Mouse (Mus musculus): Measurements from ENCODE around the gene Rpl22l1. TPM values are rescaled to one million over a fixed set of nuclear protein-coding genes. Genes with fewer than 3 reads are reported as not detected.

Rpl22l1 gene
- total and polyA plus RNA-seq, 3 experiments: 370 to 1,765 (median 509) TPM

DNA sequence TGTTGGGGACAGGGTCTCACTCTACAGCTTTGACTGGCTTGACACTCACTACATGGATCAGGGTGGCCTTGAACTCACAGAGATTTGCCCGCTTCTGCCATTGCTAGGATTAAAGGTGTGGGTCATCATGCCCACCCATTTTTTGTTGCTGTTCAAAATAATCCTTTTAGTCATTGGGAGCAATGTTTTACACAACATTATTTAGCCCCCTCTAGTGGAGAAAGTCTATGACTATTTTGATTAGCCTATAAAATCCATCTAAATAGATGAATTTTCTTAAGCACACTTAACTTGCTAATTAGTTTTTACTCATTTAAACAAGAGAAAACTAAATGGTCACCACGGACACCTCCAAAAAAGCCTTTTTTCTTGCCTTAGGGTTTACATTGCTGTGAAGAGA is 22.4 kb downstream of the Rpl22l1 start:
- H3K9me3 ChIP-seq (replicated peaks; ENCODE audit: low read length): no peaks in the 10 kb centered on the region
- H3K4me1 ChIP-seq (ENCODE audit: control insufficient read depth in 1 of 2, insufficient read depth in 2 of 2): no peaks in the 10 kb centered on the region
- no peak overlapping the region for H3K27ac ChIP-seq (ENCODE audit: insufficient read depth, low read depth)
- H3K4me3 ChIP-seq (replicated peaks in 1 of 3; ENCODE audit: low read depth in 2 of 3, low read length in 2 of 3, poor library complexity in 1 of 3): no peak overlapping the region
- H3K4me2 ChIP-seq (ENCODE audit: insufficient read depth, low read depth, poor library complexity, severe bottlenecking): no peak overlapping the region
- dilution Hi-C loops (cut with MboI; ENCODE audit: extremely low pct_ligation_motif_present, extremely low pct_unique_long_range_greater_than_20kb, low sequenced_read_pairs): no loop called here
- no peak for DNase-seq (ENCODE audit: extremely low read depth)
- no peaks in the 10 kb centered on the region for H3K79me2 ChIP-seq (replicated peaks; ENCODE audit: control insufficient read depth, extremely low read depth, insufficient read depth, poor library complexity, severe bottlenecking)
- no peak overlapping the region for H3K9ac ChIP-seq (ENCODE audit: insufficient read depth, low read depth)
- in situ Hi-C loops (cut with MboI; ENCODE audit: low pct_ligation_motif_present, low pct_unique_long_range_greater_than_20kb, low sequenced_read_pairs): no loop called here
- no peaks in the 10 kb centered on the region for H3K27me3 ChIP-seq (replicated peaks)
- TF ChIP-seq ZNF384 (IDR thresholded peaks at IDR 0.05; ENCODE audit: low read depth, low read length) (no peak), EP300 (IDR thresholded peaks at IDR 0.05; ENCODE audit: low read length) (no peak), USF2 (conservative IDR thresholded peaks at IDR 0.05; ENCODE audit: low read depth, low read length) (no peak)
- no peaks in the 10 kb centered on the region for H3K36me3 ChIP-seq (replicated peaks in 1 of 2; ENCODE audit: control insufficient read depth in 1 of 2, insufficient read depth in 1 of 2, low read length in 1 of 2)

DNA sequence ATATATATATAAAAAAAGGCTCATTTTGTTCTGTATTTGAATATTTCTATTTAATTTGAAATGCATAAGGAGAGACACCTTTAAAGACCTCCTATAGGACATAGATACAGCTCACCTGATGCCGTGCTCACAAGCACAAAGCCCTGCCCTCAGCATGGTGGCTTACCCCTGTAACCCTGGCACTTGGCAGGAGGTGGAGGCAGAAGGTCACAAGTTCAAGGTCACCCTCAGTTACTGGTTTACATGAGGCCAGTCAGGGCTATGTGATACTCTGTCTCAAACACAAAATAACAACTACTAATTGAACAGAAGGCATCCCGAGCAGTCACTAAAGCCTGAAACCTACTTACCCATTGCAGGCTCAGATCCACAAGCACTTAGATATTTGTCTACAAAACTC is 24.2 kb downstream of the Rpl22l1 start:
- in situ Hi-C loops (cut with MboI; ENCODE audit: low pct_ligation_motif_present, low pct_unique_long_range_greater_than_20kb, low sequenced_read_pairs): no loop called here
- Histone ChIP-seq H3K36me3 (replicated peaks in 1 of 2; ENCODE audit: control insufficient read depth in 1 of 2, insufficient read depth in 1 of 2, low read length in 1 of 2) (no peaks in the 10 kb centered on the region), H3K4me2 (ENCODE audit: insufficient read depth, low read depth, poor library complexity, severe bottlenecking) (no peak overlapping the region), H3K27ac (ENCODE audit: insufficient read depth, low read depth) (no peak overlapping the region), H3K9me3 (replicated peaks; ENCODE audit: low read length) (no peaks in the 10 kb centered on the region), H3K4me1 (ENCODE audit: control insufficient read depth in 1 of 2, insufficient read depth in 2 of 2) (no peaks in the 10 kb centered on the region), H3K4me3 (replicated peaks in 1 of 3; ENCODE audit: low read depth in 2 of 3, low read length in 2 of 3, poor library complexity in 1 of 3) (no peak overlapping the region), H3K9ac (ENCODE audit: insufficient read depth, low read depth) (no peak overlapping the region), H3K27me3 (replicated peaks) (no peaks in the 10 kb centered on the region), H3K79me2 (replicated peaks; ENCODE audit: control insufficient read depth, extremely low read depth, insufficient read depth, poor library complexity, severe bottlenecking) (no peaks in the 10 kb centered on the region)
- DNase-seq (ENCODE audit: extremely low read depth): no peak
- dilution Hi-C loops (cut with MboI; ENCODE audit: extremely low pct_ligation_motif_present, extremely low pct_unique_long_range_greater_than_20kb, low sequenced_read_pairs): no loop called here
- TF ChIP-seq PAX5 (IDR thresholded peaks at IDR 0.05; ENCODE audit: low read length) (no peak), ZNF384 (IDR thresholded peaks at IDR 0.05; ENCODE audit: low read depth, low read length) (no peak), RCOR1 (conservative IDR thresholded peaks at IDR 0.05; ENCODE audit: low read depth, low read length) (no peak), ZKSCAN1 (IDR thresholded peaks at IDR 0.05; ENCODE audit: borderline replicate concordance, low read depth, low read length) (no peak), CHD2 (IDR thresholded peaks at IDR 0.05; ENCODE audit: low read length) (no peak), ELF1 (IDR thresholded peaks at IDR 0.05; ENCODE audit: low read depth, low read length) (no peak)

DNA sequence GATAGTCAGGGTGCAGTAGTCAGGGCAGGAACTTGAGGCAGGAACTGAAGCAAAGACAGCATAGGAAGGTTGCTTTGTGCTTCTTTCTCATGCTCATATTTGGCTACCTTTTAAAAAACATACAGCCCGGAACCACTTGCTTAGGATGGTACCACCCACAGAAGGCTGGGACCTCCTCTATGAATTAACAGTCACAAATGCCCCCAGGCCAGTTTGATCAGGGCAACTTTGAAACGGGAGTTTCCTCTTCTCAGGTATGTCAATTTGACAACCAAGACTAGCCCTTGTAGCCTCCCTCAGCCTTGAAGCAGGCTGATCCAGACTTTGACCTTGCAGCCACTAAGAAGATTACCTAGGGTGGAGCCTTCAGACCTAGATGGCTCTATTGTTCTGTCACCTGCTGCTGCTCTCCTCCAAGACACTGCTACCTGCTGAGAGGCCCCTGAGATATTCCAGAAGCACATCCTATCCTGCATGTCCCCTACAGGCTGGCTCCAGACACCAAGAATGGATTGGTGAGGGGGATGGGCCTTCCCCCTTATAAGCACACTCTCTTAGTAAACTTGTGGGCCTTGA is 31.6 kb downstream of the Rpl22l1 start:
- no peaks in the 10 kb centered on the region for H3K27me3 ChIP-seq (replicated peaks)
- no peak overlapping the region for H3K4me3 ChIP-seq (replicated peaks in 1 of 3; ENCODE audit: low read depth in 2 of 3, low read length in 2 of 3, poor library complexity in 1 of 3)
- no peak overlapping the region for H3K9ac ChIP-seq (ENCODE audit: insufficient read depth, low read depth)
- H3K27ac ChIP-seq (ENCODE audit: insufficient read depth, low read depth): no peak overlapping the region
- no peaks in the 10 kb centered on the region for H3K36me3 ChIP-seq (replicated peaks in 1 of 2; ENCODE audit: control insufficient read depth in 1 of 2, insufficient read depth in 1 of 2, low read length in 1 of 2)
- DNase-seq (ENCODE audit: extremely low read depth): no peak
- H3K79me2 ChIP-seq (replicated peaks; ENCODE audit: control insufficient read depth, extremely low read depth, insufficient read depth, poor library complexity, severe bottlenecking): no peaks in the 10 kb centered on the region
- dilution Hi-C loops (cut with MboI; ENCODE audit: extremely low pct_ligation_motif_present, extremely low pct_unique_long_range_greater_than_20kb, low sequenced_read_pairs) (no loop called here), in situ Hi-C loops (cut with MboI; ENCODE audit: low pct_ligation_motif_present, low pct_unique_long_range_greater_than_20kb, low sequenced_read_pairs) (no loop called here)
- no peaks in the 10 kb centered on the region for H3K9me3 ChIP-seq (replicated peaks; ENCODE audit: low read length)
- TF ChIP-seq POLR2AphosphoS2 (IDR thresholded peaks at IDR 0.05; ENCODE audit: low read depth, low read length): no peak
- no peak for TF ChIP-seq RAD21 (IDR thresholded peaks at IDR 0.05; ENCODE audit: low read depth, low read length)
- no peak for TF ChIP-seq KAT2A (IDR thresholded peaks at IDR 0.05; ENCODE audit: insufficient replicate concordance, low read length)
- no peak for TF ChIP-seq ZMIZ1 (IDR thresholded peaks at IDR 0.05; ENCODE audit: low read depth, low read length)
- no peak for TF ChIP-seq MXI1 (IDR thresholded peaks at IDR 0.05; ENCODE audit: low read depth, low read length)
- no peak for TF ChIP-seq MYC (IDR thresholded peaks at IDR 0.05; ENCODE audit: low read depth, low read length)
- TF ChIP-seq POLR2A (IDR thresholded peaks at IDR 0.05; ENCODE audit: low read depth, low read length): no peak
- TF ChIP-seq HCFC1 (IDR thresholded peaks at IDR 0.05; ENCODE audit: low read depth, low read length): no peak
- no peak for TF ChIP-seq UBTF (IDR thresholded peaks at IDR 0.05; ENCODE audit: low read depth, low read length)
- TF ChIP-seq TCF12 (IDR thresholded peaks at IDR 0.05; ENCODE audit: low read depth, low read length): no peak
- TF ChIP-seq ZKSCAN1 (IDR thresholded peaks at IDR 0.05; ENCODE audit: borderline replicate concordance, low read depth, low read length): no peak
- TF ChIP-seq ZNF384 (IDR thresholded peaks at IDR 0.05; ENCODE audit: low read depth, low read length): no peak
- TF ChIP-seq SMC3 (IDR thresholded peaks at IDR 0.05; ENCODE audit: low read depth, low read length): no peak
- TF ChIP-seq MAX (IDR thresholded peaks at IDR 0.05; ENCODE audit: low read length): no peak
- TF ChIP-seq USF1 (IDR thresholded peaks at IDR 0.05; ENCODE audit: low read depth, low read length): no peak
- TF ChIP-seq EP300 (IDR thresholded peaks at IDR 0.05; ENCODE audit: low read length): no peak
- no peak overlapping the region for H3K4me2 ChIP-seq (ENCODE audit: insufficient read depth, low read depth, poor library complexity, severe bottlenecking)
- H3K4me1 ChIP-seq (ENCODE audit: control insufficient read depth in 1 of 2, insufficient read depth in 2 of 2): peaks cover 0 to 4% of the 10 kb centered on the region in 2 experiments; a peak in 2 of 4 replicates
